Comparison of ENCODE assay signal across 9 mouse cellular contexts in the genomic region with DNA sequence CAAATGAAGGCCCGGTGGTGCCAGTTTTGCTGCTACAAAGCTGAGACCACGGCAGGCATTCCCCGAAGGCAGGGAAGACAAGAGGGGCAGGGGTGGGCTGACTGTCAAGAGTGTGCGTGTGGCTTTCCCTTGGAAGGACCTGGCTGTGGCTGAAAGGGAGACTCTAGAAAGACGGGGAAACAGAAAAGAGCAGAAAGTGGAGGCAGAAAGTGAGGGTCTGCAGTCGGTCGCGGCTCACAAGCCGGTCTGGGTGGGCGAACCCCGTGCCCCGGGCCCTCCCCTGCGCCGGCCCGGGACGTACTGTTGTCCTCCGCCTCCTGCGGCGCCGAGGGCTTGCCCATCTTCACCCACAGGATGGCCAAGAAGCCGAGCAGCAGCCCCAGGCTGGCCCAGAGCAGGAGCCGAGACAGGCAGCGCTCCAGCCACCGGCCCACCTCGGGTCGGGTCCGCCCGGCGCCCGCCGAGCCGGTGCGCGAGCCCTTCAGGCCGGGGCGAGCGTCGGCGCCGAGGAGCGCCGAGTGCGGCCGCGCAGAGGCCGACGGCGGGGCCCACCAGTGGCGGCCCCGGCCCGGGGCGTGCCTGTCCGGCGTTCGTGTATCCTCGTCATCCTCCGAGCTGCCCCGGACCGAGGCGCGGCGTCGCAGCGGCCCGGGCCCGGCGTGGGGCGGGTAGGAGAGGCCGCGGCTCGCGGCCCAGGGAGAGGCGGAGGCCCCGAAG. TPM values are rescaled to one million over a fixed set of nuclear protein-coding genes. Genes with fewer than 3 reads are reported as not detected.
A peak's percentile ranks its signal among the peaks of the same experiment; 100 is the strongest.
DNase-seq lines count a peak whose midpoint lies in the region; ATAC-seq and TF ChIP-seq lines count a peak whose summit lies in the region.
"Had no signal": no experiment of that assay in that cellular context is flagged by ENCODE, and none has a peak within 500 bp of the region (broad histone marks: within the 10 kb centered on the region; RNA-seq: fewer than 3 reads in every experiment).

No protein-coding gene starts in this region.

- in situ Hi-C loops in CH12.LX (cut with MboI; ENCODE audit: low pct_ligation_motif_present, low pct_unique_long_range_greater_than_20kb, low sequenced_read_pairs), result no loop called here

- no peak for TF ChIP-seq POLR2A in CH12.LX (IDR thresholded peaks at IDR 0.05; ENCODE audit: low read depth, low read length)

- no peak for TF ChIP-seq CTCF in CH12.LX (conservative IDR thresholded peaks at IDR 0.05 in 1 of 2, IDR thresholded peaks at IDR 0.05 in 1 of 2; ENCODE audit: low read depth in 2 of 2, low read length in 2 of 2)

- H3K4me1 ChIP-seq in CH12.LX (ENCODE audit: control insufficient read depth in 1 of 2, insufficient read depth in 2 of 2), result peaks cover 2 to 10% of the 10 kb centered on the region in 2 experiments; a peak in 3 of 4 replicates
- peaks cover 14% of the 10 kb centered on the region; the same call in 1 of the 2 replicates for H3K4me1 ChIP-seq in heart, embryonic 11.5 days (ENCODE audit: control insufficient read depth, insufficient read depth, low read length)
- H3K4me1 ChIP-seq in midbrain, embryonic 11.5 days (ENCODE audit: control insufficient read depth, insufficient read depth, low read length), result peaks cover 12% of the 10 kb centered on the region

- H3K79me2 ChIP-seq in CH12.LX (replicated peaks; ENCODE audit: control insufficient read depth, extremely low read depth, insufficient read depth, poor library complexity, severe bottlenecking), result no peaks in the 10 kb centered on the region; the same call in 1 of the 2 replicates

- H3K36me3 ChIP-seq in CH12.LX (replicated peaks in 1 of 2; ENCODE audit: control insufficient read depth in 1 of 2, insufficient read depth in 1 of 2, low read length in 1 of 2), result peaks cover 25 to 39% of the 10 kb centered on the region in 2 experiments
- peaks cover 18% of the 10 kb centered on the region for H3K36me3 ChIP-seq in heart, embryonic 11.5 days (ENCODE audit: control insufficient read depth, insufficient read depth, low read length)
- peaks cover 5% of the 10 kb centered on the region for H3K36me3 ChIP-seq in midbrain, embryonic 11.5 days (ENCODE audit: control insufficient read depth, insufficient read depth, low read length)

- DNase-seq in 3T3-L1 (ENCODE audit: low read depth, low spot score) (peak; percentile 39), CH12.LX (ENCODE audit: extremely low read depth) (no peak)
- peak; percentile 68 to 75 for DNase-seq in cerebellum, postnatal 10 days
- peak; percentile 65 for DNase-seq in kidney, postnatal 10 days
- DNase-seq in midbrain, embryonic 11.5 days (ENCODE audit: low spot score, missing footprints), result peak; percentile 94
- DNase-seq in thymus, postnatal 4 days, result peak; percentile 61
- no peak for DNase-seq in layer of hippocampus, adult 9-10 months (ENCODE audit: low spot score)

- peak overlapping the region; percentile 84 for H3K9ac ChIP-seq in CH12.LX (ENCODE audit: insufficient read depth, low read depth)
- H3K9ac ChIP-seq in heart, embryonic 11.5 days (ENCODE audit: low read depth, low read length), result peak overlapping the region; percentile 88
- peak overlapping the region; percentile 99 for H3K9ac ChIP-seq in midbrain, embryonic 11.5 days (ENCODE audit: low read length)

- 1% methylated on average over 57 of the region's 74 CpGs for WGBS in heart, embryonic 11.5 days (ENCODE audit: insufficient replicate concordance)
- under 1% methylated on average over 72 of the region's 74 CpGs for WGBS in midbrain, embryonic 11.5 days

- ATAC-seq in heart, embryonic 11.5 days (replicated peaks; ENCODE audit: insufficient number of reproducible peaks, low FRiP score, low TSS enrichment), result peak; percentile 52
- ATAC-seq in midbrain, embryonic 11.5 days (ENCODE audit: low FRiP score), result peak; percentile 71

- H3K4me3 ChIP-seq in CH12.LX (replicated peaks in 1 of 3; ENCODE audit: low read depth in 2 of 3, low read length in 2 of 3, poor library complexity in 1 of 3), result peak overlapping the region; percentile 74 to 94 (median 82)
- H3K4me3 ChIP-seq in heart, embryonic 11.5 days (ENCODE audit: low read depth, low read length), result peak overlapping the region; percentile 84
- H3K4me3 ChIP-seq in midbrain, embryonic 11.5 days (ENCODE audit: low read depth, low read length), result peak overlapping the region; percentile 98

- H3K27ac ChIP-seq in CH12.LX (ENCODE audit: insufficient read depth, low read depth), result peak overlapping the region; percentile 67
- H3K27ac ChIP-seq in heart, embryonic 11.5 days (ENCODE audit: low read depth, low read length), result peak overlapping the region; percentile 93
- peak overlapping the region; percentile 92 for H3K27ac ChIP-seq in midbrain, embryonic 11.5 days (ENCODE audit: low read depth, low read length)

- H3K27me3 ChIP-seq in CH12.LX (replicated peaks), result peaks cover 3% of the 10 kb centered on the region
- no peaks in the 10 kb centered on the region for H3K27me3 ChIP-seq in heart, embryonic 11.5 days (ENCODE audit: control insufficient read depth, insufficient read depth, low read length)
- no peaks in the 10 kb centered on the region for H3K27me3 ChIP-seq in midbrain, embryonic 11.5 days (ENCODE audit: control insufficient read depth, insufficient read depth, low read length)

- dilution Hi-C loops in CH12.LX (cut with MboI; ENCODE audit: extremely low pct_ligation_motif_present, extremely low pct_unique_long_range_greater_than_20kb, low sequenced_read_pairs), result no loop called here

- peaks cover 8% of the 10 kb centered on the region for H3K9me3 ChIP-seq in CH12.LX (replicated peaks; ENCODE audit: low read length)
- H3K9me3 ChIP-seq in heart, embryonic 11.5 days (replicated peaks; ENCODE audit: control insufficient read depth, low read length), result no peaks in the 10 kb centered on the region; the same call in 1 of the 2 replicates
- H3K9me3 ChIP-seq in midbrain, embryonic 11.5 days (ENCODE audit: control insufficient read depth, low read length), result no peaks in the 10 kb centered on the region

- no peak for TF ChIP-seq RAD21 in CH12.LX (IDR thresholded peaks at IDR 0.05; ENCODE audit: low read depth, low read length)

- TF ChIP-seq EP300 in CH12.LX (IDR thresholded peaks at IDR 0.05; ENCODE audit: low read length), result no peak

- H3K4me2 ChIP-seq in CH12.LX (ENCODE audit: insufficient read depth, low read depth, poor library complexity, severe bottlenecking), result peak overlapping the region; percentile 53
- peak overlapping the region; percentile 91 for H3K4me2 ChIP-seq in heart, embryonic 11.5 days
- peak overlapping the region; percentile 94 for H3K4me2 ChIP-seq in midbrain, embryonic 11.5 days

TF ChIP-seq in CH12.LX, 34 proteins besides CTCF, POLR2A, EP300 and RAD21:
- no peak for TF ChIP-seq MAX (IDR thresholded peaks at IDR 0.05; ENCODE audit: low read length)
- no peak for TF ChIP-seq ZC3H11A (IDR thresholded peaks at IDR 0.05; ENCODE audit: low read depth, low read length)
- no peak; the same call in 1 of the 2 replicates for TF ChIP-seq MXI1 (IDR thresholded peaks at IDR 0.05; ENCODE audit: low read depth, low read length)
- TF ChIP-seq USF2 (conservative IDR thresholded peaks at IDR 0.05; ENCODE audit: low read depth, low read length), result no peak
- TF ChIP-seq ZKSCAN1 (IDR thresholded peaks at IDR 0.05; ENCODE audit: borderline replicate concordance, low read depth, low read length), result no peak
- peak; percentile 97 for TF ChIP-seq UBTF (IDR thresholded peaks at IDR 0.05; ENCODE audit: low read depth, low read length)
- peak; percentile 28; the same call in 1 of the 2 replicates for TF ChIP-seq SIN3A (IDR thresholded peaks at IDR 0.05; ENCODE audit: low read length)

RNA-seq across cellular contexts. Expression of a gene that starts 0.8 kb away (rescaled TPM):
- total RNA-seq in CH12.LX (2012; rRNA removed), result 26.5 and 28.8 TPM in 2 replicates
- 15.1 and 15.5 TPM in 2 replicates for total RNA-seq in CH12.LX (2014; rRNA removed)
- 18.4 and 22.5 TPM in 2 replicates for polyA plus RNA-seq in CH12.LX (2012; ENCODE audit: insufficient read length, low read depth)
- polyA plus RNA-seq in heart, embryonic 11.5 days (2014; fragmentation: Nextera tagmentation; extraction: Ambion mirVana), result 6.7 and 8.4 TPM in 2 replicates
- 13.2 and 16.3 TPM in 2 replicates for polyA plus RNA-seq in midbrain, embryonic 11.5 days (2014; fragmentation: Nextera tagmentation; extraction: Ambion mirVana)

RNA-seq across cellular contexts. Expression of a gene that starts 35.9 kb away (rescaled TPM):
- 43.4 and 65.7 TPM in 2 replicates for total RNA-seq in CH12.LX (2012; rRNA removed)
- total RNA-seq in CH12.LX (2014; rRNA removed), result 25.9 and 26.3 TPM in 2 replicates
- polyA plus RNA-seq in CH12.LX (2012; ENCODE audit: insufficient read length, low read depth), result 49.6 and 53.9 TPM in 2 replicates
- 0.15 and 0.26 TPM in 2 replicates for polyA plus RNA-seq in heart, embryonic 11.5 days (2014; fragmentation: Nextera tagmentation; extraction: Ambion mirVana)
- 0.07 and 0.48 TPM in 2 replicates for polyA plus RNA-seq in midbrain, embryonic 11.5 days (2014; fragmentation: Nextera tagmentation; extraction: Ambion mirVana)
- total RNA-seq: hematopoietic stem cell, adult 5-6 weeks had no signal

Comparison
In these comparisons a context has a peak if more than half of its experiments do, and no peak if none do; other contexts are left out.
1. DNase-seq: peak in 3T3-L1 (single experiment), cerebellum, postnatal 10 days (2 of 2), kidney, postnatal 10 days (single experiment), midbrain, embryonic 11.5 days (single experiment) and thymus, postnatal 4 days (single experiment); none in CH12.LX (single experiment) and layer of hippocampus, adult 9-10 months (single experiment).
2. RNA of a gene that starts 35.9 kb away (polyA plus RNA-seq): 49.6 to 53.9 TPM in CH12.LX; 0.15 to 0.26 TPM in heart, embryonic 11.5 days and 0.07 to 0.48 TPM in midbrain, embryonic 11.5 days; every median in the first group is over 10 times any median in the second.
3. Peak in every context shown above with its lines, with median percentiles within 50 percentile points of each other: H3K27ac ChIP-seq, H3K4me2 ChIP-seq, H3K4me3 ChIP-seq and H3K9ac ChIP-seq.